Mouse (Mus musculus): ENCODE measurements at regions not wholly inside any gene's neighbourhood (a gene's known extent, or its start where the extent isn't known, plus 50 kb on each side); places are given as distances from the start of the nearest gene placed in this dataset.

- DNase-seq (ENCODE audit: low read depth, low spot score), result no peak
Measured at GRCm38 (mm10) chr9:17454397-17454796, 837.5 kb upstream of the Chordc1 start.

DNA sequence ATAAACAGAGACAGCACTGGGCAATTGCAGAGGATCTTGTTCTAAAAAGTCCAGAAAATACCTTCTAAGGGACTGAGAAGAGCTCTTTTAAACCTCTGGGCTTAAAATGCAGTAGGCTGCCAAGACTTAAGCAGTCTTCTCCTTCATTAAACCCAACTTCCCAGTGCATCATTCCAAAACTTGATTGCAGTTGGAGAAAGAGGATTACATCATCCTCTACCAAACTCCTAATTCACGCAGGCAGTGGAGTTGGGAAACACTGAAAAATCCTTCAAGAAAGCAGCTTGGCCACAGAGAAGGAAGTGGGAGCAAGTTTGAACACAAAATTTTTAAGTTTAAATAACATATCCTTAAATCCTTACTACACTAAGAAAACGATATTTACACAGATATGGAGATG, 825.5 kb upstream of the Chordc1 start:
- DNase-seq (ENCODE audit: low read depth, low spot score), result no peak

DNA sequence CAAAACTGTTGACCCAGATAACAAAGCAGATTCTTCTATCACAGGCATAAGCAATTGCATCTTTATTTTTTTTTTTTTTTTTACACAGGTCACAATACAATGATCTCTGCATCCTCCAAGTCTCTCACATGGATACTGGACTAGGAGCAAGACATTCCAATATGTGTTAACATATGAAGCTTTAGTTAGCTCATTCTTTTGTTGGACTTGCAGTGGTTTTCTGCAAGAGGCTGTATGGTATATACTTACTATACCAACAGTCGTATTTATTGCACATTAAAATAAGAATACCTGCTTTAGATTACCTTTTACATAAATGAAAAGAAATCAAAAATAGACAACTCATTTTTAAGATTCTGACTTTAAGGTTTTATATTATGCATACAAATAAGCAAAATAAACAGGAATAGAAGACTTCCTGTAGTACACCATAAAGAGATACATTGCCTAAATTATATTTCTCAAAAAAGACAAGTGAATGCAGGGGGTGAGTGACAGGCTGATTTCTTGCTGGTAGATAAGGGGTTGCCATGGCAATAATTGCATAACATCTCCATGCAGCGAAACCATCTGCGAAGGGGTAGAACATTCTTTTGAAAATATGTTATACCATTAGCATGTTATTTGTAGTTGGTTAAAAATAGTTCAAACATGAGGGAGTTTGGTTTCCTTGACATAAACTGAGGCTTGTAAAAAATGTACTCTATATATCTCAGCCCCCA, 807.1 kb upstream of the Chordc1 start:
- no peak for DNase-seq (ENCODE audit: low read depth, low spot score)

DNA sequence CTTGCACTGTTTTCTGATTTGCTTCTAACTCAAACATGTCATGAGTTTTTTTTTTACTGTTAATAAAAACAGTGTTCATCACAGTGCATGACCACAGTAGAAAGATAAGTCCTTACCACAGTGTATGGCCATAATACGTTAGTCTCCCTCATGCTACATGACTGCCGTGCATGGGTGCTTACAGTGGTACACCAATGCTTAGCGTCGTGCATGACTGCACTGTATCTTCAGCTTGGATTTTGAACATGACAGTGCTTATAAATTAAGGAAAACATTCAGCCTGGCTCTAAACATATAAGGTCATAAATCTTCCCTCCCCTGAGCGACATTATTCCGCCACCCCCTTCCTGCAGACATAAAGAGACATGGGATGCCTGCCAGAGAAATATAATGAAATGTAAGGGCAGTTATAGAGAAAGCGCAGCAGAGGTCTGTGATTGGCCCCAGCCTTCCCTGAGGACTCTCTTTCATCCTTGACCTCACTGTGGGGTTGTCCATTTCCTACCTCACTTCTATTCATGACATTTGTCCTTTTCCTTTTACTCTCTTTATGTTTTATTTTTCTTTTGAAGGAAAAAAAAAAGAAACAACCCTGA, 791.7 kb upstream of the Chordc1 start:
- no peak for DNase-seq (ENCODE audit: low read depth, low spot score)

GRCm38 (mm10) chr9:17508744-17509143, 783.2 kb upstream of the Chordc1 start:
- peak; percentile 75 for DNase-seq (ENCODE audit: low read depth, low spot score)

GRCm38 (mm10) chr9:17556186-17556585, 735.7 kb upstream of the Chordc1 start:
- peak; percentile 84 for DNase-seq (ENCODE audit: low read depth, low spot score)

DNA sequence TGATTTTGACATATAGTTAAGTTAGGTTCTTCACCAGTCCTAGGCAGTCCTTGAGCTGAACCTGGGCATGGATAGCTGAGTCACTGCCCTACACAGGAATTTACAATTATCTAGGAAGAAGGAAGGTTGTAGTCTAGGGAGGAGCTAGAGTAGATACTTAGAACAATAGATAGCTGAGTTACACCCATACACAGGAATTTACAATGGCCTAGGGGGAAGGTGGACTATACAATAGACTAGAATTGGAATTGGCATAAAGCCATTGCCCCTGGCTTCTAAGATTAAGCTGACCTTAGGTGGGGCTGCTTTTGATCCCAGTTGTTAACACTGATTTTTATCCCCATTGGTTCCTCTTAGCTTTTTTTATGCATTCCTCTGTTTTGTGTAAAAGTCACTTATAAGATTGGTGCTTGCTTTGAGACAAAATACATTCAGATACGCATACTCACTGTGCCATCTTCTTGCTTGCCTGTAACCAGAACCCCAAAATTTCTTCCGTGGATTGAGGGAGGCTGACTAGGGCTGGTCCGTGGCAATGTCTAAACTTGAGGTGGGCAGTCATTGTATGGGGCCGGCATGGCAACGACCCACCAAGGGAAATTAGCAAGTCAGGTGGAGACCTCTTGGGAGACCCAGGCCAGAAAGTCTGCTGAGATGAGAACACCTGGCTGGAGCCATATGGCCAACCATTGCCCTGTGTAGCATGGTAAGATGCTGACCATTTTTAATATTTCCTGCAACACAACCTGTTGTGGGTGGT, 734.1 kb upstream of the Chordc1 start:
- DNase-seq (ENCODE audit: low read depth, low spot score), result peak; percentile 95

GRCm38 (mm10) chr9:17567784-17568518, 724.0 kb upstream of the Chordc1 start:
- DNase-seq (ENCODE audit: low read depth, low spot score), result no peak

GRCm38 (mm10) chr9:17587558-17587957, 704.4 kb upstream of the Chordc1 start:
- no peak for DNase-seq (ENCODE audit: low read depth, low spot score)

DNA sequence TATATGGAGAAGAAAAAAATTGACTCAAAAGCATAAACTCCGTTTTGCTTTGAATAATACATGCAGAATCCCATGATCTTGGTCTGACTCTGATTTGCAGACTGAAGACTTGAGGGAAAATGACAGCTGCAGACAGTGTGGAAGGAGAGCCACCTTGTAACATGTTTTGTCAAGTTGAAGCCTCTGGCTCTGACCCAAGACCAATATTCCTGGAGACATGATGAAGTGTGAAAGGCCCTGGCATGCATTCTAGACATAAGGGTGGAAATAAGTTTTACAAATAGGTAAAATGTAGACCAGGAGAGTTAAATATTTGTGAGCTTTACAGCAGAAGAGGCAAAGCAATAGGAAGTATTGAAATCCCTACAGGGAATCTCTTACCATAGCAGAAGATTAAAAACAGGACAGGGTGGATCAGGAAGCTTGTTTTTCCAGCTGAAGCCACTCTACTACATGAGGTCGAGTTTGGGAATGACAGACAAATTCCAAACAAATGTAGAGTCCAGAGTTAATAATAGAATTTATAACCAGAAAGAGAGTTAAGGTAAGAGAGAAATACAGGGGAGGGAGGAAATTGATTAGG, 703.9 kb upstream of the Chordc1 start:
- no peak for DNase-seq (ENCODE audit: low read depth, low spot score)

- no peak for DNase-seq (ENCODE audit: low read depth, low spot score)
Measured at GRCm38 (mm10) chr9:17611146-17611545, 680.8 kb upstream of the Chordc1 start.

DNA sequence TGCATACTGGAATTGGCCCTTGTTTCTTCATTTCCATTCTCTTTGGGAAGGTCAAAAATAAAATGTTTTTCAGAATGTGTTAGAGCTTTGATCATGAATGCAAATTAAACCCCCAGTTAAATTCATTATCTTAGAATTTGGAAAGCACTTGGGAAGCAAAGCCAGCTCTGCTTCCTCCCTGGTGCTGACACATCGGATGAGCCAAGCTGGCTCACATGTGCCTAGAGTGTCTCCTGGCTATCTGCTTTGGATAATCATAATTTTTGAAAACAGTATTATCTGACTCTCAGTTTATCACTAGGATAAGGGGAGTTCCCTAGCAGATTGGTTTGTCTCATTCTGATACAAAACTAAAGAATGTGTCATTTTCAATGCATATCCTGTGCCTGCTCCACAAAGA, 649.4 kb upstream of the Chordc1 start:
- no peak for DNase-seq (ENCODE audit: low read depth, low spot score)

- no peak for DNase-seq (ENCODE audit: low read depth, low spot score)
Measured at GRCm38 (mm10) chr9:17645882-17646626, 645.9 kb upstream of the Chordc1 start.

- DNase-seq (ENCODE audit: low read depth, low spot score), result no peak
Measured at GRCm38 (mm10) chr9:17653818-17654217, 638.1 kb upstream of the Chordc1 start.

- DNase-seq (ENCODE audit: low read depth, low spot score), result no peak
Measured at GRCm38 (mm10) chr9:17664113-17664512, 627.8 kb upstream of the Chordc1 start.

GRCm38 (mm10) chr9:17668260-17668659, 623.7 kb upstream of the Chordc1 start:
- no peak for DNase-seq (ENCODE audit: low read depth, low spot score)

GRCm38 (mm10) chr9:17675519-17675918, 616.4 kb upstream of the Chordc1 start:
- no peak for DNase-seq (ENCODE audit: low read depth, low spot score)

Measured in ZHBTc4 (cell line).